Mouse (Mus musculus): Measurements from ENCODE around the gene Trappc3l. TPM values are rescaled to one million over a fixed set of nuclear protein-coding genes. Genes with fewer than 3 reads are reported as not detected.

Gene Trappc3l
- polyA plus RNA-seq, 1 experiment from 2014 or later, result not detected

GRCm38 (mm10) chr10:34118421-34118820 is 81.0 kb downstream of the Trappc3l start:
- H3K4me3 ChIP-seq (ENCODE audit: low read depth, low read length), result no peak overlapping the region
- no peak overlapping the region for H3K27ac ChIP-seq (replicated peaks)
- no peak for ATAC-seq (ENCODE audit: low FRiP score, low TSS enrichment)
- no peak overlapping the region for H3K9ac ChIP-seq (ENCODE audit: low read length)
- TF ChIP-seq CTCF (IDR thresholded peaks at IDR 0.05; ENCODE audit: low read depth) (no peak), EP300 (optimal IDR thresholded peaks at IDR 0.05) (no peak)
- 88% methylated on average over 2 of the region's 2 CpGs for WGBS
- no peak for DNase-seq (ENCODE audit: low spot score)
- H3K4me1 ChIP-seq (replicated peaks; ENCODE audit: control insufficient read depth, insufficient read depth), result no peaks in the 10 kb centered on the region
- H3K9me3 ChIP-seq (ENCODE audit: control insufficient read depth, low read length), result no peaks in the 10 kb centered on the region
- H3K27me3 ChIP-seq (ENCODE audit: control insufficient read depth, insufficient read depth, low read length), result no peaks in the 10 kb centered on the region
- H3K36me3 ChIP-seq (ENCODE audit: control insufficient read depth, insufficient read depth, low read length), result no peaks in the 10 kb centered on the region
- H3K4me2 ChIP-seq (replicated peaks; ENCODE audit: low read depth), result no peak overlapping the region

GRCm38 (mm10) chr10:34127392-34128378 is 90.3 kb downstream of the Trappc3l start, which contains the start of gene Calhm6:
TSS of gene Calhm6 (minus strand) at chr10:34127984.
- Histone ChIP-seq H3K4me3 (ENCODE audit: low read depth, low read length) (peak within 1 kb of the TSS; percentile 47), H3K9me3 (ENCODE audit: control insufficient read depth, low read length) (no peaks in the 10 kb centered on the region), H3K9ac (ENCODE audit: low read length) (peak within 1 kb of the TSS; percentile 53), H3K27me3 (ENCODE audit: control insufficient read depth, insufficient read depth, low read length) (no peaks in the 10 kb centered on the region), H3K27ac (replicated peaks) (no peak within 1 kb of the TSS), H3K4me1 (replicated peaks; ENCODE audit: control insufficient read depth, insufficient read depth) (no peaks in the 10 kb centered on the region), H3K36me3 (ENCODE audit: control insufficient read depth, insufficient read depth, low read length) (no peaks in the 10 kb centered on the region), H3K4me2 (replicated peaks; ENCODE audit: low read depth) (peak within 1 kb of the TSS; percentile 74)
- WGBS, result 14% methylated on average over 44 of the region's 44 CpGs
- no peak for TF ChIP-seq CTCF (IDR thresholded peaks at IDR 0.05; ENCODE audit: low read depth)
- TF ChIP-seq EP300 (optimal IDR thresholded peaks at IDR 0.05), result no peak
- DNase-seq (ENCODE audit: low spot score) (peak; percentile 42), ATAC-seq (ENCODE audit: low FRiP score, low TSS enrichment) (peak; percentile 76)

- no peak for ATAC-seq (ENCODE audit: low FRiP score, low TSS enrichment)
- TF ChIP-seq CTCF (IDR thresholded peaks at IDR 0.05; ENCODE audit: low read depth), result no peak
- TF ChIP-seq EP300 (optimal IDR thresholded peaks at IDR 0.05), result no peak
- no peak for DNase-seq (ENCODE audit: low spot score)
Measured at GRCm38 (mm10) chr10:34128391-34128790, 91.0 kb downstream of the Trappc3l start.

GRCm38 (mm10) chr10:34131356-34131755 is 94.0 kb downstream of the Trappc3l start:
- Histone ChIP-seq H3K9me3 (ENCODE audit: control insufficient read depth, low read length) (no peaks in the 10 kb centered on the region), H3K27ac (replicated peaks) (no peak overlapping the region), H3K4me2 (replicated peaks; ENCODE audit: low read depth) (no peak overlapping the region), H3K4me1 (replicated peaks; ENCODE audit: control insufficient read depth, insufficient read depth) (no peaks in the 10 kb centered on the region), H3K36me3 (ENCODE audit: control insufficient read depth, insufficient read depth, low read length) (no peaks in the 10 kb centered on the region), H3K4me3 (ENCODE audit: low read depth, low read length) (no peak overlapping the region), H3K9ac (ENCODE audit: low read length) (no peak overlapping the region), H3K27me3 (ENCODE audit: control insufficient read depth, insufficient read depth, low read length) (no peaks in the 10 kb centered on the region)
- 77% methylated on average over 2 of the region's 2 CpGs for WGBS
- DNase-seq (ENCODE audit: low spot score) (no peak), ATAC-seq (ENCODE audit: low FRiP score, low TSS enrichment) (no peak)
- TF ChIP-seq CTCF (IDR thresholded peaks at IDR 0.05; ENCODE audit: low read depth) (0 out of 2 replicates have a peak, but pooled peaks have one; percentile 1), EP300 (optimal IDR thresholded peaks at IDR 0.05) (no peak)

More at GRCm38 (mm10) chr10:34128391-34128790, 91.0 kb downstream of the Trappc3l start:
- no peaks in the 10 kb centered on the region for H3K36me3 ChIP-seq (ENCODE audit: control insufficient read depth, insufficient read depth, low read length)
- H3K9ac ChIP-seq (ENCODE audit: low read length), result no peak overlapping the region
- H3K27me3 ChIP-seq (ENCODE audit: control insufficient read depth, insufficient read depth, low read length), result no peaks in the 10 kb centered on the region
- no peaks in the 10 kb centered on the region for H3K4me1 ChIP-seq (replicated peaks; ENCODE audit: control insufficient read depth, insufficient read depth)
- H3K4me3 ChIP-seq (ENCODE audit: low read depth, low read length), result no peak overlapping the region
- 62% methylated on average over 6 of the region's 6 CpGs for WGBS
- no peaks in the 10 kb centered on the region for H3K9me3 ChIP-seq (ENCODE audit: control insufficient read depth, low read length)
- H3K27ac ChIP-seq (replicated peaks), result no peak overlapping the region
- H3K4me2 ChIP-seq (replicated peaks; ENCODE audit: low read depth), result peak overlapping the region; percentile 8; the same call in 1 of the 2 replicates

- no peaks in the 10 kb centered on the region for H3K27me3 ChIP-seq (ENCODE audit: control insufficient read depth, insufficient read depth, low read length)
- no peak overlapping the region for H3K4me2 ChIP-seq (replicated peaks; ENCODE audit: low read depth)
- TF ChIP-seq EP300 (optimal IDR thresholded peaks at IDR 0.05) (no peak), CTCF (IDR thresholded peaks at IDR 0.05; ENCODE audit: low read depth) (no peak)
- WGBS, result 32% methylated on average over 6 of the region's 6 CpGs
- no peaks in the 10 kb centered on the region for H3K4me1 ChIP-seq (replicated peaks; ENCODE audit: control insufficient read depth, insufficient read depth)
- H3K27ac ChIP-seq (replicated peaks), result no peak overlapping the region
- H3K9ac ChIP-seq (ENCODE audit: low read length), result no peak overlapping the region
- H3K9me3 ChIP-seq (ENCODE audit: control insufficient read depth, low read length), result no peaks in the 10 kb centered on the region
- no peak for ATAC-seq (ENCODE audit: low FRiP score, low TSS enrichment)
- no peak overlapping the region for H3K4me3 ChIP-seq (ENCODE audit: low read depth, low read length)
- no peaks in the 10 kb centered on the region for H3K36me3 ChIP-seq (ENCODE audit: control insufficient read depth, insufficient read depth, low read length)
- DNase-seq (ENCODE audit: low spot score), result no peak
Measured at GRCm38 (mm10) chr10:34136432-34136831, 99.0 kb downstream of the Trappc3l start.

- WGBS, result 33% methylated on average over 6 of the region's 6 CpGs
- Histone ChIP-seq H3K27me3 (ENCODE audit: control insufficient read depth, insufficient read depth, low read length) (no peaks in the 10 kb centered on the region), H3K4me3 (ENCODE audit: low read depth, low read length) (no peak overlapping the region), H3K36me3 (ENCODE audit: control insufficient read depth, insufficient read depth, low read length) (no peaks in the 10 kb centered on the region), H3K27ac (replicated peaks) (no peak overlapping the region), H3K9me3 (ENCODE audit: control insufficient read depth, low read length) (no peaks in the 10 kb centered on the region), H3K4me2 (replicated peaks; ENCODE audit: low read depth) (no peak overlapping the region), H3K4me1 (replicated peaks; ENCODE audit: control insufficient read depth, insufficient read depth) (no peaks in the 10 kb centered on the region), H3K9ac (ENCODE audit: low read length) (no peak overlapping the region)
- TF ChIP-seq CTCF (IDR thresholded peaks at IDR 0.05; ENCODE audit: low read depth) (no peak), EP300 (optimal IDR thresholded peaks at IDR 0.05) (no peak)
- ATAC-seq (ENCODE audit: low FRiP score, low TSS enrichment), result no peak
- no peak for DNase-seq (ENCODE audit: low spot score)
Measured at GRCm38 (mm10) chr10:34138027-34138426, 100.6 kb downstream of the Trappc3l start.

All from stomach, postnatal 0 days (tissue).